Mouse (Mus musculus): ENCODE data around the gene Map4k4. TPM values are rescaled to one million over a fixed set of nuclear protein-coding genes. Genes with fewer than 3 reads are reported as not detected.

Gene Map4k4
- polyA plus RNA-seq, 1 experiment, result 166 TPM

- no peak for DNase-seq
- WGBS, result 85% methylated on average over 5 of the region's 5 CpGs
- TF ChIP-seq CTCF (IDR thresholded peaks at IDR 0.05; ENCODE audit: borderline replicate concordance, insufficient read depth, low read depth, low read length), result no peak
- no peak for TF ChIP-seq POLR2A (IDR thresholded peaks at IDR 0.05; ENCODE audit: borderline replicate concordance, insufficient read depth, low read length)
- H3K27me3 ChIP-seq (ENCODE audit: control insufficient read depth, insufficient read depth, low read length), result no peaks in the 10 kb centered on the region
- no peak overlapping the region for H3K4me3 ChIP-seq (replicated peaks; ENCODE audit: insufficient read depth, low read depth, low read length)
- H3K4me1 ChIP-seq (ENCODE audit: control insufficient read depth, insufficient read depth, low read length), result no peaks in the 10 kb centered on the region
- no peak overlapping the region for H3K27ac ChIP-seq (ENCODE audit: insufficient read depth, low read length)
Measured at GRCm38 (mm10) chr1:40057351-40057750, 156.6 kb downstream of the Map4k4 start.

DNA sequence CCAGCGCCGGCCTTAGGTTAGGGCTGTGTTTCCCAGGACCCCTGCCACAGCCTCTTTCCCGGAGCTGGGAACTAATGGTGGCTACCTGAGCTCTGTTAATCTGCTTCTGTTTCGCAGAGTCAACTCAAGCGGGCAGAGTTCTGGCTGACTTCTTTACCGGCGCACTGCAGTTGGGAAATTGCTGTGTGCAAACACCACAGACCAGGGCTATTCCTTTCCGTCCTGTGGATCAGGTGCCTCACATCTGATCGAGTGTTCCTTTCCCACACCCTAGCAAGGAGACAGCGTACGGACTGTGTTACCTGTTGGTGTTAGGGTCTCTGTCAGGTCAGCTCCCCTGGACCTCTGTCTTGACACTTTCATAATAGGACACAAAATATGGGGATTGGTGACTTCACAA is 157.3 kb downstream of the Map4k4 start:
- no peaks in the 10 kb centered on the region for H3K27me3 ChIP-seq (ENCODE audit: control insufficient read depth, insufficient read depth, low read length)
- WGBS, result 71% methylated on average over 11 of the region's 11 CpGs
- H3K4me3 ChIP-seq (replicated peaks; ENCODE audit: insufficient read depth, low read depth, low read length), result no peak overlapping the region
- no peak for DNase-seq
- no peaks in the 10 kb centered on the region for H3K4me1 ChIP-seq (ENCODE audit: control insufficient read depth, insufficient read depth, low read length)
- no peak overlapping the region for H3K27ac ChIP-seq (ENCODE audit: insufficient read depth, low read length)
- TF ChIP-seq POLR2A (IDR thresholded peaks at IDR 0.05; ENCODE audit: borderline replicate concordance, insufficient read depth, low read length) (no peak), CTCF (IDR thresholded peaks at IDR 0.05; ENCODE audit: borderline replicate concordance, insufficient read depth, low read depth, low read length) (no peak)

- TF ChIP-seq POLR2A (IDR thresholded peaks at IDR 0.05; ENCODE audit: borderline replicate concordance, insufficient read depth, low read length) (no peak), CTCF (IDR thresholded peaks at IDR 0.05; ENCODE audit: borderline replicate concordance, insufficient read depth, low read depth, low read length) (no peak)
- 62% methylated on average over 4 of the region's 4 CpGs for WGBS
- H3K27ac ChIP-seq (ENCODE audit: insufficient read depth, low read length), result no peak overlapping the region
Measured at GRCm38 (mm10) chr1:40059122-40059774, 158.5 kb downstream of the Map4k4 start.

GRCm38 (mm10) chr1:40061359-40061758 is 160.6 kb downstream of the Map4k4 start:
- TF ChIP-seq CTCF (IDR thresholded peaks at IDR 0.05; ENCODE audit: borderline replicate concordance, insufficient read depth, low read depth, low read length) (no peak), POLR2A (IDR thresholded peaks at IDR 0.05; ENCODE audit: borderline replicate concordance, insufficient read depth, low read length) (no peak)
- Histone ChIP-seq H3K27me3 (ENCODE audit: control insufficient read depth, insufficient read depth, low read length) (no peaks in the 10 kb centered on the region), H3K27ac (ENCODE audit: insufficient read depth, low read length) (no peak overlapping the region), H3K4me1 (ENCODE audit: control insufficient read depth, insufficient read depth, low read length) (no peaks in the 10 kb centered on the region), H3K4me3 (replicated peaks; ENCODE audit: insufficient read depth, low read depth, low read length) (no peak overlapping the region)
- no peak for DNase-seq
- WGBS, result 43% methylated on average over 9 of the region's 9 CpGs

More at GRCm38 (mm10) chr1:40059122-40059774, 158.5 kb downstream of the Map4k4 start:
- H3K27me3 ChIP-seq (ENCODE audit: control insufficient read depth, insufficient read depth, low read length), result no peaks in the 10 kb centered on the region
- DNase-seq, result no peak
- no peak overlapping the region for H3K4me3 ChIP-seq (replicated peaks; ENCODE audit: insufficient read depth, low read depth, low read length)
- H3K4me1 ChIP-seq (ENCODE audit: control insufficient read depth, insufficient read depth, low read length), result no peaks in the 10 kb centered on the region

DNA sequence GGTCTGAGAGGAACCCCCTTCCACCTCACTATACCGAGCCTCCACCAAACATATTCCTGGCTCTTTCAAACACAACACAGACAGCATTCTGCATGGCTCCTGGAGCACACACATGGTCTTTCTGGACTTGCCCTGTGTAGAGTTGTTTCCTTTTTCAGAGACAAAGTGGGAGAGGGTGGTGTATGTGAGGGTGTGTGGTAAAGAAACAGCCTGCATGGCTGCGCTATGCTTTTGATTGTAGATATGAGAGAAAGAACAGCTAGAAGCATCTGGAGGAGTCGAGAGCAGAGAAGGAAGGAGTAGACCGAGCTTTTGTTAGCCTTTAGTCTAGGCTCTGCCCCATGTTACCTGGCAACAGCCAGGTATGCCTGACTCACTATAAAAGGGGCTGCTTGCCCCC is 162.7 kb downstream of the Map4k4 start:
- no peaks in the 10 kb centered on the region for H3K4me1 ChIP-seq (ENCODE audit: control insufficient read depth, insufficient read depth, low read length)
- TF ChIP-seq CTCF (IDR thresholded peaks at IDR 0.05; ENCODE audit: borderline replicate concordance, insufficient read depth, low read depth, low read length) (no peak), POLR2A (IDR thresholded peaks at IDR 0.05; ENCODE audit: borderline replicate concordance, insufficient read depth, low read length) (no peak)
- no peaks in the 10 kb centered on the region for H3K27me3 ChIP-seq (ENCODE audit: control insufficient read depth, insufficient read depth, low read length)
- WGBS, result 48% methylated on average over 4 of the region's 4 CpGs
- H3K27ac ChIP-seq (ENCODE audit: insufficient read depth, low read length), result no peak overlapping the region
- no peak for DNase-seq
- no peak overlapping the region for H3K4me3 ChIP-seq (replicated peaks; ENCODE audit: insufficient read depth, low read depth, low read length)

DNA sequence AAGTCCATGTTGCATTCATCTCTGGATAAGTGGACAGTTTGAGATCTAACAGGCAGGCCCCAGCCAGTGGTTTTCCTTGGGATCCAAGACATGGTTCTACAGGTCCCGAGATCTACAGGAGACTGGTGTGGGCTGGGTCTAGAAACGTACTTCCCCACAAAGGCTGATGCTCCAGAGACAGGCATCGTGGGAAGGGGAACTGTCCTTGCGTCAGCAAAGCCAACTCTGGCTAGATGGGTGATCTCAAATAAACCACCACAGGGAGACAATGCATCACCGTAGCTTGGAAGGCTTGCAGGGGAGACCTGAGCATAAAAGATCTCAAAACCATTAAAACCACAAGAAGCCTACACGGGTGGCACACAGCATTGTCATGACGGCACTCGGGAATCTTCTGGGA is 163.8 kb downstream of the Map4k4 start:
- Histone ChIP-seq H3K27ac (ENCODE audit: insufficient read depth, low read length) (no peak overlapping the region), H3K4me1 (ENCODE audit: control insufficient read depth, insufficient read depth, low read length) (no peaks in the 10 kb centered on the region), H3K27me3 (ENCODE audit: control insufficient read depth, insufficient read depth, low read length) (no peaks in the 10 kb centered on the region), H3K4me3 (replicated peaks; ENCODE audit: insufficient read depth, low read depth, low read length) (no peak overlapping the region)
- 83% methylated on average over 8 of the region's 8 CpGs for WGBS
- no peak for DNase-seq
- no peak for TF ChIP-seq POLR2A (IDR thresholded peaks at IDR 0.05; ENCODE audit: borderline replicate concordance, insufficient read depth, low read length)
- no peak for TF ChIP-seq CTCF (IDR thresholded peaks at IDR 0.05; ENCODE audit: borderline replicate concordance, insufficient read depth, low read depth, low read length)

DNA sequence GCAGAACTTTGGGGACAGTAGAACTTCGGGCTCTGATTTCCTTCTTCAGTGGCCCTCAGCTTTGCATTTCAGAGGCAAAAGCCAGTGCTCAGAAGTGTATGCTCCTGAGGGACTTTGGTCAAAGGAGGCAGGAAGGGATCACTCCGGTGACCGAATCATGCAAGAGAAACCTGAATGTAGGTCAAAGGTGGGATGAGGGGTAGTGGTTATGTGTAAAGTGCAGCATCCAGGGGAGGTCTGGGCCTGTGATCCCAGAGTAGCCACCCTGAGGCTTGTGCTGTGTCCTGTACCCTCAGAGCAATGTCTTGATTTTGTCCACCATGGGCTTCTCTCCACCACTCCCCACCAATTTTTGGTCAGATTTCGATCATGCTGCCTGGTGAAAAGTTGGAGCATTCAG is 171.8 kb downstream of the Map4k4 start:
- H3K4me3 ChIP-seq (replicated peaks; ENCODE audit: insufficient read depth, low read depth, low read length), result no peak overlapping the region
- 84% methylated on average over 4 of the region's 4 CpGs for WGBS
- H3K27me3 ChIP-seq (ENCODE audit: control insufficient read depth, insufficient read depth, low read length), result no peaks in the 10 kb centered on the region
- H3K27ac ChIP-seq (ENCODE audit: insufficient read depth, low read length), result no peak overlapping the region
- DNase-seq, result no peak
- no peak for TF ChIP-seq POLR2A (IDR thresholded peaks at IDR 0.05; ENCODE audit: borderline replicate concordance, insufficient read depth, low read length)
- no peak for TF ChIP-seq CTCF (IDR thresholded peaks at IDR 0.05; ENCODE audit: borderline replicate concordance, insufficient read depth, low read depth, low read length)
- no peaks in the 10 kb centered on the region for H3K4me1 ChIP-seq (ENCODE audit: control insufficient read depth, insufficient read depth, low read length)

DNA sequence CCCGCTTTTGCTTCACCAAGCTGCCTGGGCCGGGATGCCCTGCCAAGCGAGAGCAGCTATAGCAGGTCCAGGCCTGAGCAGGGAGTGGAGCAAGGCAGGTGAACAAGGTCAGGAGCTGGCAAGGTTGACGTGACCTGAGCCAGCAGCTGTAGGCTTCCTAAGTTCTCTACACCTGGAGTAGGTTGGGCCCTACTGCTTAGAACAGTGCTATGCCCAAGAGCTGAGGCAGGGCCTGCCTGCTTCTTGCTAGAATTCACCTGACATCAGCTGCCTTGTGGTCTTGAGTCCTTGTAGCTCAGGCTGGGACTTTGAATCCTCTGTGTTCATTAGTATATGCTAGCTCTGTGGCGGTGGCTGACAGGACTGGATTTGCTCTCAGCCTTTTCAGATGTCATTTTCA is 173.1 kb downstream of the Map4k4 start, which contains the start of gene Il1r2:
Il1r2 (plus strand) TSS at position 301 of the 400 bp plus-strand sequence.
- 94% methylated on average over 5 of the region's 5 CpGs for WGBS
- no peak for TF ChIP-seq POLR2A (IDR thresholded peaks at IDR 0.05; ENCODE audit: borderline replicate concordance, insufficient read depth, low read length)
- no peak for TF ChIP-seq CTCF (IDR thresholded peaks at IDR 0.05; ENCODE audit: borderline replicate concordance, insufficient read depth, low read depth, low read length)
- Histone ChIP-seq H3K27ac (ENCODE audit: insufficient read depth, low read length) (no peak within 1 kb of the TSS), H3K4me1 (ENCODE audit: control insufficient read depth, insufficient read depth, low read length) (no peaks in the 10 kb centered on the region), H3K27me3 (ENCODE audit: control insufficient read depth, insufficient read depth, low read length) (no peaks in the 10 kb centered on the region), H3K4me3 (replicated peaks; ENCODE audit: insufficient read depth, low read depth, low read length) (no peak within 1 kb of the TSS)
- DNase-seq, result no peak

Other genes starting within 250 kb of the Map4k4 start
- gene Creg2, start 249.4 kb upstream of the Map4k4 start, polyA plus RNA-seq (2012; rRNA removed), result 6.0 and 8.2 TPM in 2 replicates
- gene Rfx8, start 179.9 kb upstream of the Map4k4 start, polyA plus RNA-seq (2012; rRNA removed), result 0.26 and 0.29 TPM in 2 replicates
- gene Gm3646, start 95.6 kb upstream of the Map4k4 start, polyA plus RNA-seq (2012; rRNA removed), result not detected in 2 replicates
- 0.29 and 0.62 TPM in 2 replicates for gene Il1r2, start 173.2 kb downstream of the Map4k4 start, polyA plus RNA-seq (2012; rRNA removed)